Mouse (Mus musculus) retina, embryonic 14.5 days (tissue): ENCODE measurements around the gene Gpr87.
"Not testable (repeated sequence)": the region's sequence is repeated elsewhere in the genome, so short reads cannot be mapped to it uniquely, and the experiment has no call there.

Source experiments
- DNase-seq: peaks from one replicate; pipeline ENCODE4 v3.0.0-alpha.2; 2015; ENCODE audit warnings: low spot score

Gpr87 gene

DNA sequence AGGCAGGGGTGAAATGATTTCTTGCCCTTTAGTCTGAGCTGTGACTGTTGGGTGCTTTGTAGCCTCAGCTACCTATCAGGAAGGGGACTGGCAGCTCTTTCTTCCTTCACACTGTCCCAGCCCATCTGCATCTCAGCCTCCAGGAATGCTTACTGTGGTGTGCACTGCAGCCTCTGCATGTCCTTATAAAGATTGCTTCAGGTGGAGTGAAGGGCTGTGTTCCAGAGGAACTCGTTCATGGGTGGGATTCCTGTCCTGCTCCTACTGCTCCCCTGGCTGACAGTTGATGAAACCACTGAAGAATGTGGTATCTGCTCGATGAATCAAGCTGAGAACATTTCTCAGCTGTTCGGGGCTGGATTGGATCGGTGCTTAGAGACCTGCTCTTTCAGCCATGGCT is 7.6 kb downstream of the Gpr87 start:
- no peak for DNase-seq

DNA sequence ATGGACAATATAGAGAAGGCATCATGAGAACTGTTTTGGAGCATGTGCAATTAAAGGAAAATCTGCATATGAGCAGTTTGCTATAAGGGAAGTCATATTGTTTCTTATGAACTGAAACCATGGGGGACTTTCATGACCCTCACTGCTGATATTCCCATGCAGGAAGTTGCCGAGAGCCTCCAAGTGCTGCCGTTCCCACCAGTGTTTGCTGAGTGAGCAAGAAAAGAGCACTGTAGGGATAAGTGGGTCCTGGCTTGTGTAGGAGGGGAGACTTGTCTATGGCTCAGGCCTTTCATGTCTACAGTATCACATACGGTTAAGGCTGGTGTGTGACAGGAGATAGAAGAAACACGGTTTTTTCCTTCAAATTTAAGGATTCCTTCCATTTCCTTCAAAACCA is 9.2 kb downstream of the Gpr87 start:
- no peak for DNase-seq

DNA sequence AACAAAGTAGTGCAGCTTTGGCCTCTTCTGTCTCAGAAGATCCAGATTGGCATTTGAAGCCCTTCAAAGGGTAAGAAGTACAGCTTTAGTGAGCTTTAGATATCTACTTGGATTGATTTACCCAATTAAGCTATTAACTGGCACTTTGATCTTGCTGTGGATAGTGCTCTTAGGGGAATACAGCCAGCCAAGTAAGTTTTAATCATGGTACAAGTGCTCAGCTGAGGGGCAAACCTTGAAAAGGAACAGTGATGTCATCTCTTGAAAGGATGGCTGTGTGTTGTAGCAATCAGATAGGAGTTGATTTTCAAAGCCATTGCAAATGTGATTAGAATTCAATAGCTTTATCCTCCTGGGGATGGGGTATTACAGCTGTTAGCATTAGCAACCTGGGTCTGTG is 12.8 kb downstream of the Gpr87 start:
- DNase-seq: no peak

DNA sequence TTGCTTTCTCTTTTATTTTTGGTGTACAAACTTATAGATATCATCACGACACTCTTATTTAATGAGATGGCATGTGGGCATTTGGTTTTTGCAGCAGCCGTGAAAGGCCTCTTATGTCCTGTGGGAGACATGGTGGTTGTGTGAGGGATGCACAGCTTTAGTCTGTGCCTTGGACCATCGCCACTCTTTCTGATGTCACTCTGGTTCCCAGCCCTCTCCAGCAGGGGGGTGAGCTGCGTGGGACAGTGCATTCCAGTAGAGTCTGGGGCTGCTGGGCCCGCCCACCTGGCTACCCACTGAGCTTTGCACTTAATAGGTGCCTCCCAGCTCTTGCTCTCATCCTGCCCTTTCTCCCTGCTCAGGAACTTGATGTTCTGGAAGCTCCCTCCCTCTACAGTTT is 13.8 kb downstream of the Gpr87 start:
- DNase-seq: no peak

DNA sequence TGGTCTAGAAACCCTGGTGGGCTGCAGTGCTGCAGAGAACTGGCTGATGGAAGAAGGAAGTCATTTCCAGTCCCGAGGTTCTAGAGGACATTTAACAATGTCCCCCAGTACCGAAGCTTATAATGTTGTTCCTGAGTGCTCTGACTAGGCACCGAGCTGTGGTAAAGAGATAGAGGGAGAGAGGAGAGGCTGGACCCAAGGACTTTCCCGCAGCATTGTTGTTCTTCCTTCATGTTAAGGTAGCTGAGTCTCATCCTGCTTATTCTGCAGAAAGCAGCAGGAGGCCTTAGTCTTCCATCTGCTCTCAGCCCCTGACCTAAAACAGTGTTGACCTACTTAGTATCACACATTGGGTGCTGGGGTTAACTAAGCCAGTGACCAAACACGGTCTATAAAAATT is 18.0 kb downstream of the Gpr87 start:
- peak; percentile 30 for DNase-seq

DNA sequence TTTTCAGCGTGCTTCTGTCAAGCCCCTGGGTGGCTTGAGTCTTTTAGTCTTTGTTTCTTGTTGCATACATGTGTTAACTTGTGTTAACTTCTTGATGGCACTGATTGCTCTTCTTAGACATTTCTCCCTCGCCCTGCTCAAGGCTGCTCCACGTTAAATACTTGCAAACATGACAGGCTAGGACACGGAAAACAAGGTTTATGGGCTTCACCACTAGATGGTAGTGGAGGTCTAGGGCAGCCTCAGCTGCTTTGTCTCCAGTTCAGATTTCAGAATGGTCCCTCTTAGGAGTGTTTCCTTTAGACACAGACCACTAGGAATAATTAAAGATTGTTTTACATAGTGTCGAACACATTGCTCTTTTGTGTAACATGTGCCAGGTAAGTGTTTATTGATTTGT is 19.7 kb downstream of the Gpr87 start:
- peak; percentile 75 for DNase-seq

DNA sequence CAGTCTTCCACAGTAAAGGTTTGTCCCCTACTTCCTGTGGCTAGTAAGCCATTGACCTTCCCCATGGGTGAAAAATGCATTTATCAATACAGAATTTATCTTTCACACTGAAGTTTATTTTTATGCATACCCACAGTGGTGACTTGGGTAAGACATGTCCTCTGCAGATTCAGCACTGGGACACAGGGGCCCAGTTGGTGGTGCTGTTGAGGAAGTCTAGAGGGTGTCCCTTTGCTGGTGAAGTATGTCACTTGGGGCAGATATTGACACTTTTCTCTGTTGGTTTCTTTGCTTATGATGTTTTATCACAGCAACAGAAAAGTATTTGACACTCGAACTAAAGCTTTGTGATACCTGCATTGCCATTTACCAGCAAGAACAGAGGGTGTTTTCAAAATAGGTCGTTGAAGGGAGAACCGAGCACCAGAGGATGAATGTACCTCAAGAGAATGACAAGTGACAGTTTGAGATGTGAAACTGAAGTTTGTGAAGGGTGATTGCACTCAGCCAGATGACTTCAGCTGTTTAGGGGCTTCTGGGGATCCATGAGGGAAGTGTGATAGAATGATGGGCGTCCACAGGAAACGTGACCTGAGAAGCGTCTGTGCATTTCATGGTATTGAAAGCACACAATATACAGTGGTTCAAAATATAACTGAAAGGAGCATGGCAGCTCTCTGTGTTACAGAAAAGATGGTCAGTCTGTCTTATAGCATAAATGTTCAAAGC is 20.3 kb downstream of the Gpr87 start:
- no peak for DNase-seq

DNA sequence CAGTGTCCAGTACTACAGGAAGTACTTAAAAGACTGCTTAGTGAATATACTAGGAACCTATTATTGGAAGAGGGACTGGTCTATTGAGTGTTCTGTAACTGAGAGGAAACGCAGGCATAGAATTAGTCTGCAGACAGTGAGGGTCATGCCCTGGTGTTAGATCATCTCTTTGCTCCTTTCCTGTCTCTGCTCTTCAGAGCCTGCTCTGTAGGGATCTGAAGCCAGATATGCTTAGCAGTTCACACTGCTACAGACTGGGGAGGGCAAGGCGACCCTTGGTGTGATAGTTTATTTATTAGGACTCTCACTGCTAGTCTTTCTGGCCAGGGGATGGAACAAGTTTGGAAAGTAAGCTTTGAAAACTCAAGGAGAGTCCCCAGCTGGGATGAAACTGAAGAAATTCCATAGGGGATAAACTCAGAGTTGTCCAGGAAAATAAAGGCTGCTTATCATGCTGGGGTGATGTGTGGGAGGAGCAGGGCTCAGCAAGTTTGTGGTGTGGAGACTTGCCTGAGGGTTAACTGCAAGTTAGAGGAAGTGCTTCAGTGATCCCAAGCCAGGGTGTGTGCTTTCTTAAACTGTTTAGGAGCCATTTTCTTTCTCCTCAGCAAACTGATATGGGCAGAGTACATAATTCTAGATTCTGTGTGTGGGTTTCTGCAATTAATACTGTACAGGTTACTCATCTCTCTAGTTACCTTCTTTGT is 24.8 kb downstream of the Gpr87 start:
- no peak for DNase-seq

DNA sequence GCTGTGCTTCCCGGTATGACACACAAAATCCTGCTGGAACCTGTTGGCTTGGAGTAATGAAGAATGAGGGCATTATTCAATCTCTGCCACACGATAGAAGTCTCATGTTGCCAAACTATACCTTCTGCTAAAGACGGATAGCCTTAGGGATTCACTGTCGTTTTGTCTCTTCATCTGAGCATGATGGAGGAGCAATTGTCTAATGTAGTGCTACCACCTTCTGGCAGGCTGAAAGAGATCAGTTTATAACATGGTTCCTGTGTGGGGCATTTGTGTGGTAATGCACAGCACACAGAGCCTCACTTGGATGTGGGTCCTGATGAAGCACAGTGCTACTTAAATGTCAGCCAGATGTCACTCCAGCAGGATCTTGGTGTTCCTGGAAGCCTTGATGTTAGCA is 25.7 kb downstream of the Gpr87 start:
- DNase-seq: no peak

DNA sequence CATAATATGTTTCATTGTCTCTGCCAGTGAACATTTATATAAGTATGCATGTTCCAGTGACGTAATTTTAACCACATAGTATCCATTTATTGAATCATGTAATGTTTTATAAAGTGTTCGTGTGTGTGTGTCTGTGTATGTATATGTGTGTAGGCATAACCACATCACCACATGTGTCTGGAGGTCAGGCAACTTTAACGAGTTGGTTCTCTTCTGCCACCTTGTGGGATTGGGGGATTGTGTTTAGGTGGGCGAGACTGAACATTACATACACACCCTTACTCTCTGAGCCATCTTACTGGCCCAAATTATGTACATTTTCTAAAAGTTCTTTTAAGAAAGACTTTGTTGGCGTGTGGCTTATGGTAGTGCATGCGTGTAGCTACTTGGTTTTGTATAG is 26.4 kb downstream of the Gpr87 start:
- DNase-seq: no peak

DNA sequence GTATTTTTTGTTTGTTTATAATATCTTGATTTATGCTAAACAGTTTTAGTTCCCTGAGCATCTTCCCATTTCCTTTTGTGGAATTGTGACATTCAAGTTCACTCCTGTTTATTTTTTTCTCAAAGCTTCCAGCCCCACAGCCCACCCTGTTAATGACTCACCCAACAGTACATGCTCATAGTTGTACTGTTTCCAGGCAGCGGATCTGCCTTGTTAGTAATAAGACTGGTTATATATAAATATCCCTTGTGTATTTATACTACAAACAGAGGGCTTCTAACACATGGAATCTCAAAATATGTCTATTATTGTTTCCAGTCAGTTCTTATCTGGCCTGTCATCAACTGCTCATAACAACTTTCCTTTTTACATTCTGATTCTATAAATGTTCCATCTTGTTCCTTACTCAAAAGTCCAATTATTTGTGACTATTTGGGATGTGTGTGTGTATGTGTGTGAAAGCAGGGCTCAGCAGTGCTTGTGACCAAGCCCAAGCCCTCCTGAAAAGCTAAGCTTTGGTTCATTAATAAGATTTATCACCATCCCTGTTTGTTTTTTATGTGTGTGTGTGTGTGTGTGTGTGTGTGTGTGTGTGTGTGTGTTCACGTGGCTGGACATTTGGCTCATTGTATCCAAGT is 27.4 kb downstream of the Gpr87 start:
- DNase-seq: no peak

DNA sequence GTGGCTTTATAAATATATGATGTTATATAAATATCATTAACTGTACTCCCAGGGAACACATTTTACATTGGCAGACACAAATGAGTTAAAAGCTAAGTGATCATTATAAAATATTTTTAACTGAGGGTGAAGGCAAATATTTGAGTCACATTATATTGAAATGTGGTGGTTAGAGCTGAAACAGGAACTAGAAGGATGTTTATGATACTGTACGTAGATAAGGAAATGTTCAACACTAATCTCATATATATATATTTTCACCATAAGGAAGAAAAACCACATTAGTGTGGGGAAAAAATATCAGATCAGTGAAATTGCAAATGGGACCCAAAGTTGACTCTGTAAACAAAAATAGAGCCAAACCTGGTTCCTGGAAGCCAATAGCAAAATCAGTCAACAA is 34.4 kb downstream of the Gpr87 start:
- DNase-seq: no peak

DNA sequence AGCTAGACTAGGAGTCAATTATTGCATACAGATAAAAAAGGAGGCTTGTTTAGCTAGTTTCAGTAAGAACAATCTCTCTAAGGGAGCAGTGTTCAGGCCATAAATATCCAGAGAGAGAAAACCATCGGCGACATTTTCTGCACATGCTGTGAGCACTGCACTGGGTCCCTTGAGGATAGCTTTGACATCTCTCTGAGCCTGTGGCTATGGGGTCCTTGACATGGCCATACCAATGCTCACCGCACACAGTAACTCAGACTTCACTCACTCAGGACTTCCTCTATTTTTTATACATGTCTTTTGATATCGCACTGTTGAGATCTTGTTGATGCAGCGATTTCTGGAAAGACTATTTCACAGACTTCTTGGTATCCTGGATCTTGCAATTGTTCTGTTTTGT is 37.9 kb downstream of the Gpr87 start:
- no peak for DNase-seq

DNA sequence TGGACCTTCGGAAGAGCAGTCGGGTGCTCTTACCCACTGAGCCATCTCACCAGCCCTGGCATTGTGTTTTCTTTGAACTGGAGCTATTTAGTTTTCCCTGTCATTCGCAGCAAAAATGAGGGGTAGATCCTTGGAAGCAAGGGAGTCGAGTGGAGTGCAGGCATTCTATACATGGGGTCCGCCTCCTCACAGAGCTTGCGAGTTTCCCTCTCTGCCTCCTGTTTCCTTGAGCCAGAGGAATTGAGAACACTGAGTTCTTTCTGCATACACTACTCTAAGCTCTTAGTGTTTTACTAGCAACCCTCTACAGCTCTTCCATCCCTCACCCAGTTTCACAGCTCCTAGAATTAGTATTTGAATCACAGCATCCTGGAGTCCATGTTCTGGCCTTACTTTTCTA is 39.5 kb downstream of the Gpr87 start:
- no peak for DNase-seq

DNA sequence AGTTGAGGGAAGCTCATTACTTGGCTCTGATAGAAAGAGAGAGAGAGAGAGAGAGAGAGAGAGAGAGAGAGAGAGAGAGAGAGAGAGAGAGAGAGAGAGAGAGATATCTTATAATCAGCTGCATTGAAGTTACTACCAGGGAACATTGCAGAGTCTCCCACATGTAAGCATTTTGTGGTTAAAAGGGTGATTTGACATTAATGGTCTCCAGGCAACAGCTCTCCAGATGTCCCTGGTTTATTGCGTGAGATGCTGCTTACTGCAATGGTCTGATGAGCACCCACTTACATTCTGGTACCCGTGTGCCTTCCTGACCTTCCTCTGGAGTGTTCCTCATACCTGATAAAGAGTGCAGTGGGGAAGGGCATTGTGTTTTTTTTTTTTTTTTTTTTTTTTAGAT is 40.0 kb downstream of the Gpr87 start:
- DNase-seq: no peak

DNA sequence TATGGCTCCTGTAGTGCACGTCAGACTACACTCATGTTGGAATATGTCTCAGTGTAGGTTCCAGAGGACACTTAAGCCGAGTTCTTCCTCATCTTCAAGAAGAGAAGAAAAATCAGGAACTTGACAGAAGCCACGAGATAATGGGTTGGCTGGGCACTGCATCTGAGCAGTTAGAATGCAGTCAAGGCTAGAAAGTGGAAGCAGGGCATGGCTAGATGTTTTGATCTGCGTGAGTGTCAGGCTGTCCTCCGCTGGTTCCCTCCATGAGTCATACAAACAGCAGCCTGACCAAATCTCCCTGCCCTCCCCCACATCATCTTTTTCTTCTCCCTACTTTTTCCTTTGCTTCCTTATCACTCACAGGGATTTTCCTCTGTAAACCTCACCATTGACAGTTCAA is 41.5 kb downstream of the Gpr87 start, which contains the start of gene P2ry14:
Gene P2ry14 (minus strand): TSS at position 195 of the 400 bp plus-strand sequence.
- DNase-seq: no peak

DNA sequence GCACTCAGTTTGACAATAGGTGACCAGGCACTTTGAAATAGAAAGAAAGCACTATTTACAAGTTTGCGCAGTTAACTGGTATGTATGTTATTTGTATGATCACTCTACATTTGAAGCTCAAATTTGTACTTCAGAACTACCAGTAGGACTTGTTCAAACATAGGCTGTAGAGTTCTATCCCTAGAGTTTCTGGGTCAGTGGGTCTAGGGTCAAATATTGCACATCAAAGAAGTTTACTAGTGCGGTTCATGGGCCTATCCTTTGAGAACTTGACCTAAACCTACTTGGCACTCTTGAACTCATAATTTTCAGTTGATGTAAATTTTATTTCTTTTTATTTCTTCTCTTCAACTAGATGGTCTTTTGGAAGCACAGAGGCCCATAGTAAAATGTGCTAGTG is 44.3 kb downstream of the Gpr87 start:
- DNase-seq: no peak

DNA sequence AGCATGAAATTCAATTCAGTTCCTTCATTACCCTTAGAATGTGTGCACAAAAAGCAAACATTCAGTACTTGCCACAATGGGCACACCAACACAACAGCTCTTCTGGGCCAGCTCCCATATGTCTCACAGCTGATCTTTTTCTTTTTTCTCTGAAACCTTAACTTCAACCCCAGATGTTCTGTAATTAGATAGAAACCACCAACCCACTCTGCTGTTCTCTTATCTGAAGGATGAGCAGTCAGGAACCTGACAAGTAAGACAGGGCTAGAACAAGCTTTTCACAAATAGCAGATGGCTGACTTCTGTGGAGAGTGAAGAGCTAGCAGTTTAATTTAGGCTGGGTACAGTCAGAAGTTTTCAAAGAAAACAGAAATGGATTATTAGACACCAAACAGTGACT is 45.3 kb downstream of the Gpr87 start:
- DNase-seq: no peak

DNA sequence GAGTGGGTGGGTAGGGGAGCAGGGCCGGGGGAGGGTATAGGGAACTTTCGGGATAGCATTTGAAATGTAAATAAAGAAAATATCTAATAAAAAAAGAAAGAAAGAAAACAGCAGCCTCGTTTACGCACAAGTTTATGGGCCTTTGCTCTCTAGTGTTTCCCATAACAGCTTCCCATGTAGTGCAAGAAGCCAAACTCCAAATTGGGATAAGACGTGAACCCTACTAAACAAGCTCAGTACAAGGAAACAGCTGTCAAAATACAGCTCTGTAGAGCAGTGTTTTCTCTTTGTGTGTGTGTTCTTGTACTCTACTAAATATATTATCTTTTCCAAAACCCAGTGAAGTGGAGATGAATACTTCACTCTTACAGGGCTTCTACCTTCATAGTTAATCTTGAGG is 49.7 kb downstream of the Gpr87 start:
- DNase-seq: no peak

DNA sequence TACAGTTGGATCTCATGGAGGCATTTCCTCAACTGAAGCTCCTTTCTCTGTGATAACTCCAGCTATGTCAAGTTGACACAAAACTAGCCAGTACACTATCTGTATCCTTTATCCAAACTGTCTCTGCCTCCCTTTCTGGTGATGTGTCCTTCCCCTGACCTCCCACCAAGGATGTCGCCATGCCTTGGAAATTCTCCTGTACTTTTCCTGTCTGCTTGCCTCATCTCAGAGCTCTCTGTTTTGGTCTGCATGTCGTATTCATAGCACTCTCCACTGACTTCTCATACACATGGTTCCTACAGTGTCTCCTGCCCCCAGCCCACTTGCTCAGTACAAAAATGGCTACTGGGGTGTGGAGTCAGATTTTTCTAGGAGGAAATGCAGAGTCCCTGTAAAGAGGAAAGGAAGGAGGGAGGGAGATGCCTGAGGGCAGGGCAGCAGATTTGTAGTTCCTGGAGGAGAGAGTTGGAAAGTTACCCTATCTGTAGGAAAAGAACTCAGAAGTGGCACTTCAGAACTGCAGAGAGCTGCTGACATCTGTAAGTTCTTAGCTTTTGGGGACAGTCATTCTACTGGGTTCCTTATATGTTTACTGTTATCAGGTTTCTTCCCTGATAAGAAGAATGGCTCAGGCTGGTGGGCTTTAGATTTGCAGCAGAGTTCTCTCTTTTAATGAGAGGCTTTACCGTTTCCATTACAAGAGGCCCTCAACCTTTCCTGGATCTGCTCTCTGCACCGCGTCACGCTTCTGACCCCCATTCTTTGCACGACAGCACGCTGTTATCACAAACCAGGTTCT is 53.2 kb downstream of the Gpr87 start:
- no peak for DNase-seq

DNA sequence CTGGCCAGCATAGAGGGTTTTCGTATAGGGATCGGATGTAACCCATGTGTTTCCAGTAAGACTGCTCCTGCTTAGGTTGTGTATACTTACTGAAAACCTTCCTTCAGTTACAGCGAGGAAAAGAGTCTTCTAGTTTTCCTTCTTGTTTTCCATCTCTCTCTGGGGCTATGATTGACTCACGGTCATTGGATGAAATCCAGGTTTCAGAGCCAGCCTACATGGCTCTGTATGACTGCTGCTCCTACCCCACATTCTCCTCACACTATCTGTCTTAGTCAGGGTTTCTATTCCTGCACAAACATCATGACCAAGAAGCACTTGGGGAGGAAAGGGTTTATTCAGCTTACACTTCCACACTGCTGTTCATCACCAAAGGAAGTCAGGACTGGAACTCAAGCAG is 54.0 kb downstream of the Gpr87 start:
- not testable (repeated sequence) for DNase-seq

DNA sequence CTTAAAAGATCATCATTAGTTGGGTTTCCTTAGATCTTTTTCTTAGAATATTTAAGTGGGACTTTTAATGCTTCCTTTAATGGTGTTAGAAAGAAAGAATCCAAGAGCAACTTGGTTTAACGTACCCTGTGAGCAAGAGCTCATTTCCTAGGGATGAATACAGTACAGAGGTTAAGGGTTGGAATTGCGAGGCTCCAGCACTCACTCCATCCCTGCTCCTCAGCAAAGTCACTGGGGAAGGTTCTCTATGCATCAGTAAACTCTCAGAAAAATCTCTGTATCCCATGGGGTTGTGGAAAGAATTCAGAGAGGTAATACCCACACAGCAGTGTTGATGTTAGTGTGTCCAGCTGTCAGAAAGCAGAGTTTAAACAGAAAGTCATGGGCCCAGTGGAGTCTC is 54.8 kb downstream of the Gpr87 start:
- DNase-seq: no peak

DNA sequence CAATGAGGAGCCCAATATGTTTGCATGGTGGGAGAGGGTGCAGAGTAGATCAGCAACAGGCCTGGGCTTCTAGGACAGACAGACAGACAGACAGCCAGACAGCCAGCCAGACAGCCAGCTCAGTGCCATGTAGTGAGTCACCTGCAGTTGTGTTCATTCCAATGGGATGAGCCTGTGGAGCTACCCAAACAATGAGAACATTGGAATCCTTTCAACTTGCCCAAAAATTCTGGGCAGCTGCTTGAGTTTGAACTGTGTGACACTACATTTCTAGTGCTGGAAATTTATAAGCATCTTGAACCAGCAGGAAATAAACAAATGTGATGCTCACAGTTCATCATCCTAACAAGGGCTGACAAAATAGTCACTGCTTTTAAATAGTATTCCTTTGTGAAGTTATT is 55.3 kb downstream of the Gpr87 start:
- no peak for DNase-seq
